Mouse (Mus musculus): ENCODE data around the gene Pdcd6.

GRCm38 (mm10) chr13:74363176-74363858 is 45.9 kb upstream of the Pdcd6 start:
- TF ChIP-seq POLR2A (IDR thresholded peaks at IDR 0.05; ENCODE audit: low read depth, low read length) (no peak), CTCF (IDR thresholded peaks at IDR 0.05; ENCODE audit: extremely low read depth, insufficient read depth, insufficient read length, insufficient replicate concordance) (no peak)
